Mouse (Mus musculus) hindbrain, embryonic 15.5 days (tissue): Measurements from ENCODE around the gene Kcnb1. TPM values are rescaled to one million over a fixed set of nuclear protein-coding genes. Genes with fewer than 3 reads are reported as not detected.

Experiments used
- ATAC-seq: fragments of 200-750 bp; cut with Nextera tagmentation; 2 replicates; pipeline ENCODE4 v1.8.0; 2017; ENCODE audit warnings: low read depth, moderate number of reproducible peaks, moderate TSS enrichment; ENCODE audit not compliant: low FRiP score
- H3K27ac ChIP-seq: fragments of 300-500 bp; sonication (generic); replicated peaks from 2 replicates; pipeline ENCODE4 v1.5.1; 2015; ENCODE audit warnings: mild to moderate bottlenecking, inconsistent platforms
- H3K27me3 ChIP-seq: fragments of 300-500 bp; sonication (generic); 2 replicates; pipeline ENCODE4 v1.6.1; 2015; ENCODE audit warnings: control low read depth, inconsistent platforms
- H3K36me3 ChIP-seq: fragments of 300-500 bp; sonication (generic); 2 replicates; pipeline ENCODE4 v1.6.1; 2015; ENCODE audit warnings: control low read depth, inconsistent platforms
- H3K4me1 ChIP-seq: fragments of 300-500 bp; sonication (generic); replicated peaks from 2 replicates; pipeline ENCODE4 v1.6.1; 2015; ENCODE audit warnings: control low read depth, inconsistent platforms
- H3K4me2 ChIP-seq: fragments of 300-500 bp; sonication (generic); 2 replicates; pipeline ENCODE4 v1.6.1; 2015; ENCODE audit warnings: moderate library complexity, mild to moderate bottlenecking, inconsistent platforms
- H3K4me3 ChIP-seq: fragments of 300-500 bp; sonication (generic); 2 replicates; pipeline ENCODE4 v1.5.1; 2015; ENCODE audit warnings: mild to moderate bottlenecking, inconsistent platforms
- H3K9ac ChIP-seq: fragments of 300-500 bp; sonication (generic); 2 replicates; pipeline ENCODE4 v1.6.1; 2015; ENCODE audit warnings: inconsistent platforms
- H3K9me3 ChIP-seq: fragments of 300-500 bp; sonication (generic); 2 replicates; pipeline ENCODE4 v1.6.1; 2016; ENCODE audit warnings: control low read depth, inconsistent platforms
- WGBS: fragments of 180-500 bp; shearing (Covaris S2); methylation state at CpG from one replicate; pipeline ENCODE4 v1.1.7; 2015; 5-methylcytosine and 5-hydroxymethylcytosine counted together
- polyA plus RNA-seq: library from polyadenylated mRNA; unstranded; fragments of >200 nt; fragmentation: Nextera tagmentation; extraction: Ambion mirVana; gene quantifications from 2 replicates; pipeline ENCODE4 v1.2.1, GENCODE M21; 2015

The Kcnb1 gene
- polyA plus RNA-seq, 1 experiment from 2014 or later: 3.4 TPM

DNA sequence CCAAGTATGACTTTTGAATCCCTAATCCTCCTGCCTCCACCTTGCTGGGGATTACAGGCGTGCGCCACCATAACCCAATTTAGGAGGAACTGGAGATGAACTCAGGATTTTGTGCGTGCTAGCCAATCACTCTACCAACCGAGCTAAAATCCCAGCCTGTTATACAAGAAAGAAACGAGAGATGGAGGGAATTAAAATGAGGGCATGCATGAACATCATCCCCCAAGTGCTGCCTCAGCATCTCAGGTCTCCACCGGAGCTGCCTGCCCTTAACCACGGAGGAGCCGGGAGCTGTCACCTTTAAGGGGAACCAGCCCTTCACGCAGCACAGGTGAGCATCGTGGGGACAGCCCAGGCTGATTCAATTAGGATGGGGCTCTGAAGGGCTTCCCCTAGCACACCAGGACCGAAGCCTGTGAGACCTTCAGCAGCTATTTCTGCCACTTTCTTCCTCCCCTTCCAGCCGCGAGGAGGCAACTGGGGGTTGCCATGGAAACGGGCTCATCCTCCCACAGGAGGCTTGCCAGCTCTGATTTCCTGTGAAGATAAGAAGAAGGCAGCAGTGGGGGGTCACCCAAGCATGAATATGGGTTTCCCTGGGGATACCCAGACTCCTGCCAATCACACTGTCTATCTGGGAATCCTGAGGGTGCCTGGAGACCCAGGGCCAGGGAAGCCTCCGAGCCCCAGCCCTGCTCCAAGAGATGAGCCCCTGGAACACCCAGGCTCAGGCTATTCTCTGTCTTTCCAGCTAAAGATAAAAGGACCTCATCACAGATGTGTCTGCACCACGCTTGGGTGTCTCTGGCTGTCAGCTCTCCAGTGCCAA lies 11.7 kb upstream of the Kcnb1 start:
- Histone ChIP-seq H3K4me3 (no peak overlapping the region), H3K27me3 (no peaks in the 10 kb centered on the region), H3K9ac (0 out of 2 replicates have a peak overlapping the region, but pooled peaks have one; percentile 9), H3K4me1 (peaks cover 22% of the 10 kb centered on the region), H3K27ac (peak overlapping the region; percentile 87), H3K36me3 (no peaks in the 10 kb centered on the region), H3K9me3 (no peaks in the 10 kb centered on the region), H3K4me2 (peak overlapping the region; percentile 51)
- 22% methylated on average over 16 of the region's 16 CpGs for WGBS
- ATAC-seq: peak; percentile 74

DNA sequence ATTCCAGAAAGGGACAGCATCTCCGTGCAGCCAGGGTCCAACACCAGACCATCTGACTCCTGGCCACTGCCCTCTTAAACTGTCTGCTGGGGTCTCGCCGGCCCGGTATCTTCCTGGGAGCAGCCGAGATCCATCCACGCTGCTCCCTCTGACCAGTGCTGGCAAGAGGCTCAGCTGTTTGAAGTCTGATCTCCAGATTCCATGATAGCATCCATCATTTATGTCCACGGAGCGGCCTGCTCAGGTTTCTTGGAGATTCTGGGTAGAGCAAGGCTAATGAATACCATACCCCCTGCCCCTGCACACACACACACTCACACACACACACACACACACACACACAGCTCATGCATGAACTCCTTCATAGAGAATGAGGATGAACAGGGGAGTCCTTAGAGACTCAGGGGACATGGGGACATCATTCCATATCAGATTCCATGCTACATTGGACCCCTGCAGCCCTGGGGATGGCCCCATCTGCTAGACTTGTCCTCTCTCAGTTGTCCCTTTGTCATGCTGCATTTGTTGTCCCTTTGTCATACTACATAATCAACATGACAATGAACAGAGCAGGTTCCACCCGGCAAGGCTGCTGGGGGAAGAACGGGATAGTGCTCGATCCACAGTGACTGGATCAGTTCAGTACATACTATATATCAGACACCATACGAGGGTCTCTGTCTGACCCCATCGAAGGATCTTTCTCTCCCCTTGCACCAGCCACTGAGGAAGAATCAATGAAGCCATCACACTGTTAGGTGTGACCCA lies 8.9 kb upstream of the Kcnb1 start:
- no peak for ATAC-seq
- Histone ChIP-seq H3K9me3 (no peaks in the 10 kb centered on the region), H3K27me3 (no peaks in the 10 kb centered on the region), H3K27ac (no peak overlapping the region), H3K9ac (no peak overlapping the region), H3K36me3 (no peaks in the 10 kb centered on the region), H3K4me1 (peaks cover 22% of the 10 kb centered on the region), H3K4me3 (no peak overlapping the region), H3K4me2 (no peak overlapping the region)
- 50% methylated on average over 13 of the region's 13 CpGs for WGBS

DNA sequence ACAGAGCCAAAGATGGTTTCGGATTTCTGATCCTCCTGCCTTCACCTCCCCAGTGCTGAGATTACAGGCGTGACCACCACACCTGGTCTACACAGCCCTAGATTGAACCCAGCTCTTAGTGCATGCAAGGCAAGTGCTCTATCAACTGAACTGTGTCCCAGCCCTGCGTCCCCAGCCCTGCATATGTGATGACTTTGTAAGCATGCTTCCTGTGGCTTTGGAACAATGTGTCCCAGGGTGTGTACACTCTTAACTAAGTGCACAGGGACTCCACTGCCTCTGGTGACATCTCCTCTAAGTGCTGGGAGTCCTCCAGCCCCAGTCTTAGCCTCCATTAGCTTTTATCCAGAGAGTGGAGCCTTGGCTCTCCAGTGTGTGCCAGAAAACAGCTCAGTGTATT lies 3.4 kb upstream of the Kcnb1 start:
- H3K36me3 ChIP-seq: no peaks in the 10 kb centered on the region
- no peak overlapping the region for H3K9ac ChIP-seq
- H3K4me2 ChIP-seq: no peak overlapping the region
- no peak overlapping the region for H3K4me3 ChIP-seq
- H3K27ac ChIP-seq: no peak overlapping the region
- H3K9me3 ChIP-seq: no peaks in the 10 kb centered on the region
- peaks cover 23% of the 10 kb centered on the region for H3K4me1 ChIP-seq
- H3K27me3 ChIP-seq: peaks cover 16% of the 10 kb centered on the region
- ATAC-seq: no peak
- WGBS: 86% methylated on average over 3 of the region's 3 CpGs

DNA sequence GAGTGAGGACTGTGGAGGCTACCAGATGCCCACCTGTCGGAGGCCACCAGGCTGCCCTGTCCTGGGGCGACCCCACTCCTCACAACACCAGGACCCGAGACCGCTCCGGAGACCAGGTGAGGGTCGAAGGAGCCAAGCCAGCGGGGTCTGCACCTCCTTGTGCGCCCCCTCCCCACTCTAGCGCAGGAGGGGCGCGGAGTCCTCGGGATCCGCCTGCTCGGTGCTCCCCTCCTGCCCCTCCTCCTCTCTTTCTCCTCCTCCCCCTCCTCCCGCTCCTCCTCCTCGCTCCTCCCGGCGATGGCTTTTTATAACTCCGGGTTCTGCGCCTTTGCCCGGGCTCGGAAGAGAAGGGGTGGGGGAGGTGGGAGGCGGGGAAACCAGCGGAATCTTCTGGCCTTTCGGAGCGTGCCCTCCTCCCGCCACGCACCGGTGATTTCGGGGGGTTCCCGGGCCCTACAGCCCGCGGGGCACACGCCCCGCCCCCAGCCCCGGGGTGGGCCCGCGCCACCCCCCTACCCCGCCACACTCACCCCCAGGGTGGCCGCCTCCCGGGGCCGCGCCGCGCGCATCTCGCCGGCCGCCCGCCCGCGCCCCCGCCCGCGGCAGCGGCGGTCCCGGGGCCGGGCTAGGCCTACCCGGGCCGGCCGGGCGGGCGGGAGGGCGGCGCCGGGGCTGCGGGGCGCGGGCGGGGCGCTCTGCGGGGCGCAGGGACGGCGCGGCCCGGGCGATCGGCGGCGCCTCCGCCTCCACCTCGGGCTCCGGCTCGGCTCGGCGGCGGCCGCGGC lies 472 bp downstream of the Kcnb1 start:
- 2% methylated on average over 38 of the region's 91 CpGs for WGBS
- H3K27me3 ChIP-seq: peaks cover 20% of the 10 kb centered on the region
- H3K9ac ChIP-seq: peak overlapping the region; percentile 60
- peak overlapping the region; percentile 63 for H3K4me3 ChIP-seq
- peak; percentile 59 for ATAC-seq
- H3K36me3 ChIP-seq: no peaks in the 10 kb centered on the region
- H3K4me1 ChIP-seq: peaks cover 47% of the 10 kb centered on the region
- H3K4me2 ChIP-seq: peak overlapping the region; percentile 72
- H3K27ac ChIP-seq: 0 out of 2 replicates have a peak overlapping the region, but pooled peaks have one; percentile 32
- no peaks in the 10 kb centered on the region for H3K9me3 ChIP-seq

DNA sequence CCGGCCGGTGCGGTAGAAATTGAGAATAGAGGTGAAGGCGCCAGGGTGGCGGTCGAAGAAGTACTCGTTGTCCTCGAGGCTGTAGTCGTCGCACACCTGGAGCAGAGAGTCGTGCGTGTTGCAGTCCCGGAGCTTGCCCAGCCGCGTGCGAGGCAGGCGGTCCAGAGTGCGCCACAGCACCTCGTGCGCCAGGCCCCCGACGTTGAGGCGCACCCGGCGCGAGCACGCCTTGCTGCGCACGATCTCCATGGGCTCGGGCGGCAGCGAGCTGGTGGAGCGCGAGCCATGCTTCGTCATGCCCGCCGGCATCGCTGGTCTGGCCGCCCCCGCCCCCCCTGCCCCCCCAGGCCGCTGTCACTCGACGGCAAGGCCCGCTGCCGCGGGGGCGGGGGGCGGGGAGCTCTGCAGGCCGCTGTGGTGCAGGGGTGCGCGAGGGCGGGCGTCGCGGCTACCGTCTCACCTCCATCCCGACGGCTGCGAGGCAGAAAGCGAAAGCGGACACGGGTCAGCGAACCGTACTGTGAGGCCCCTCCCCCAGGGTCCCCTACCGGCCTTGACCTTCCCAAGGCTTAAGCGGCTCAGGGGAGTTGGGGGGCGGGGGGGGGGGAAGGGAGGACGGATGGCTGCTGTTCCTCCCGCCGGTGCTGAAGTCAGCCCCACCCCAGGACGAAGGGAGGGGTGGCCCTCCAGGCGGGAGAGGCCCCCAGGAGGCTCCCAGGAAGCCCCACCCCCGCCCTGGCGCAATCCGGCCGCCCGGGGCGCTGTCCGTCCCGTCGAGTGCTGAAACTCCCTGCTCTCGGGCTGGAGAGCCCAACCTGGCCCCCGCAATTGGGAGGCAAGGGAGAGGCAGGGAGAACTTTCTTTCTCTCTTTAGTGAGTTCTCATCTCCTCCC lies 1.4 kb downstream of the Kcnb1 start:
- Histone ChIP-seq H3K4me2 (peak overlapping the region; percentile 72), H3K27me3 (peaks cover 20% of the 10 kb centered on the region), H3K4me3 (peak overlapping the region; percentile 63), H3K36me3 (0 out of 2 replicates have a peak, but pooled peaks cover under 1% of the 10 kb centered on the region), H3K9me3 (no peaks in the 10 kb centered on the region), H3K9ac (no peak overlapping the region), H3K4me1 (peaks cover 47% of the 10 kb centered on the region), H3K27ac (no peak overlapping the region)
- ATAC-seq: peak; percentile 16; the same call in 1 of the 2 replicates
- WGBS: 15% methylated on average over 71 of the region's 83 CpGs

DNA sequence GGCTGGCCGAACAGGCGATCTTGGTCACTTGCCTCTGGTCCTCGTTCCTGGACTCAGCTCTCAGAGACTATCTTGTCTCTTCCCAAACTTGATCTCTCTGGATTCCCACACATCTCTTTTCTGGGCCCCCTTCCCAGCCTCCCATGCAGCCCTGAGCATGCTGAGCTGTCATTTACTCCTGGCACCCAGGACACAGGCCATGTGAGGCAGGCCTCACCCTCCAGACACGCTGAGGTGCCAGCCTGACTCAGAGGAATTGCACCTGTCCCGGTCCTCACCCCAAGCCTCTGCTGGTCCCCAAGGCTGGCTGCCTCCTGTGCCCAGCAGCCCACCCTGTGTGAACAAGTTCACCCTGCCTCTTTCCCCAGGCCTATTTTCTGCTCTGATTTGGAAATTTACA lies 2.8 kb downstream of the Kcnb1 start:
- no peaks in the 10 kb centered on the region for H3K9me3 ChIP-seq
- H3K4me2 ChIP-seq: 0 out of 2 replicates have a peak overlapping the region, but pooled peaks have one; percentile 8
- WGBS: 80% methylated on average over 5 of the region's 5 CpGs
- H3K4me3 ChIP-seq: no peak overlapping the region
- H3K27me3 ChIP-seq: peaks cover 20% of the 10 kb centered on the region
- H3K4me1 ChIP-seq: peaks cover 47% of the 10 kb centered on the region
- H3K36me3 ChIP-seq: peaks cover 8% of the 10 kb centered on the region
- H3K27ac ChIP-seq: no peak overlapping the region
- no peak for ATAC-seq
- H3K9ac ChIP-seq: no peak overlapping the region

DNA sequence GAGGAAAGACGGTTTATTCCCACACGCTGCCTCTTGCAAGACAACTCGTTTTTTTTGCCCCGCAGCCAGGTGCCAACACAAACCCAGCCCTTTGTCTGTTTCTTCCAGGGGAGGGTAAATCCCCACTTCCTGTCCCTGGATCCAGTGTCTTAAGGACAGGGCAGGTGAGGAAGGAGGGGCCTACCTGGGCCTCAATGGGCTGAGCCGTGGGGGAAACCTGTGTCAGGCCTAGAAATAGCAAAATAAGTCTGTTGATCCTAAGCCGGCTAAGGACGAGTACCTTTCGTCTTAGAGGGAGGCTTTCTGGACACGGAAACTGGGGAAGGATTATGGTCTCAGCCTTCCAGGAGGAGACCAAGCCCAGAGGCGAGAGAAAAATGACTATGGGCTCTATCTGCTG lies 3.4 kb downstream of the Kcnb1 start:
- peaks cover 47% of the 10 kb centered on the region for H3K4me1 ChIP-seq
- 0 out of 2 replicates have a peak overlapping the region, but pooled peaks have one; percentile 8 for H3K4me2 ChIP-seq
- no peak for ATAC-seq
- no peaks in the 10 kb centered on the region for H3K9me3 ChIP-seq
- 62% methylated on average over 10 of the region's 10 CpGs for WGBS
- peaks cover 8% of the 10 kb centered on the region for H3K36me3 ChIP-seq
- H3K4me3 ChIP-seq: no peak overlapping the region
- no peak overlapping the region for H3K27ac ChIP-seq
- peaks cover 16% of the 10 kb centered on the region for H3K27me3 ChIP-seq
- H3K9ac ChIP-seq: 0 out of 2 replicates have a peak overlapping the region, but pooled peaks have one; percentile 4

DNA sequence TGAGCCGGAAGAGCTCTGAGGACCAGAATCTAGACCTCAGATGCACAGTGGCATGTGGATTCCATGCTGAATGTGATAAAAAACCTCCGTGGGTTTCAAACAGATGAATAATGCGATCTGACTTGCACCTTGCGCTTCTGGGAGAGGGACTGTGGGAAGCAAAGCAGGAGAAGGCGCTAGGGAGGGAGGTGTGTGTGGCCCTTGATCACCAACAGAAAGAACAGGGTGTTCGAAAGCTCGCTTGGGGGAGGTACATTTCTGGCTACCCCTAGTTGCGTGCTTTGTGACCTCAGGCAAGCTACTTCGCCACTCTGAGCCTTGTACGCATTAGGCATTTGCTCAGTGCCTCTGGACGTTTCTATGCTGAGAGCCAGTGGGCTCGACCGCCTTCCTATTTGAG lies 4.0 kb downstream of the Kcnb1 start:
- WGBS: 62% methylated on average over 13 of the region's 13 CpGs
- Histone ChIP-seq H3K27ac (no peak overlapping the region), H3K9ac (no peak overlapping the region), H3K27me3 (peaks cover 13% of the 10 kb centered on the region), H3K4me3 (no peak overlapping the region), H3K9me3 (no peaks in the 10 kb centered on the region), H3K4me1 (peaks cover 44% of the 10 kb centered on the region), H3K4me2 (no peak overlapping the region), H3K36me3 (peaks cover 8% of the 10 kb centered on the region)
- ATAC-seq: no peak

DNA sequence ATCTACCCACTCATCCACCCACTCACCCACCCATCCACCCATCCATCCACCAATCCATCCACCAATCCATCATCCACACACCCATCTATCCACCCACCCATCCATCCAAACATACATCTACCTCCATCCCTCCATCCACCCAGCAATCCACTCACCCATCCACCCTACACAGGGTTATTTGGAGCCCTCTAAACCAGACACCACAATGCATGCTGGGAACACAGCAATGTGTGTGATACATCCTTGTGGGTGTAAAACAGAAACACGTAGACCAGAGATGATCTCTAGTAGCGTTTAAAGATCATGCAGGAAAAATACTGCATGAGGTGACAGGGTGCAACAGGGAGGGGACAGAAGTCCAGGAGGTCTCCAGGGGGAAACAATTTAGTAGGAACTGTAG lies 4.5 kb downstream of the Kcnb1 start:
- no peak overlapping the region for H3K9ac ChIP-seq
- peaks cover 8% of the 10 kb centered on the region for H3K36me3 ChIP-seq
- H3K27ac ChIP-seq: no peak overlapping the region
- no peaks in the 10 kb centered on the region for H3K9me3 ChIP-seq
- no peak overlapping the region for H3K4me2 ChIP-seq
- no peak overlapping the region for H3K4me3 ChIP-seq
- 93% methylated on average over 2 of the region's 2 CpGs for WGBS
- peaks cover 13% of the 10 kb centered on the region for H3K27me3 ChIP-seq
- ATAC-seq: no peak
- H3K4me1 ChIP-seq: peaks cover 38% of the 10 kb centered on the region

DNA sequence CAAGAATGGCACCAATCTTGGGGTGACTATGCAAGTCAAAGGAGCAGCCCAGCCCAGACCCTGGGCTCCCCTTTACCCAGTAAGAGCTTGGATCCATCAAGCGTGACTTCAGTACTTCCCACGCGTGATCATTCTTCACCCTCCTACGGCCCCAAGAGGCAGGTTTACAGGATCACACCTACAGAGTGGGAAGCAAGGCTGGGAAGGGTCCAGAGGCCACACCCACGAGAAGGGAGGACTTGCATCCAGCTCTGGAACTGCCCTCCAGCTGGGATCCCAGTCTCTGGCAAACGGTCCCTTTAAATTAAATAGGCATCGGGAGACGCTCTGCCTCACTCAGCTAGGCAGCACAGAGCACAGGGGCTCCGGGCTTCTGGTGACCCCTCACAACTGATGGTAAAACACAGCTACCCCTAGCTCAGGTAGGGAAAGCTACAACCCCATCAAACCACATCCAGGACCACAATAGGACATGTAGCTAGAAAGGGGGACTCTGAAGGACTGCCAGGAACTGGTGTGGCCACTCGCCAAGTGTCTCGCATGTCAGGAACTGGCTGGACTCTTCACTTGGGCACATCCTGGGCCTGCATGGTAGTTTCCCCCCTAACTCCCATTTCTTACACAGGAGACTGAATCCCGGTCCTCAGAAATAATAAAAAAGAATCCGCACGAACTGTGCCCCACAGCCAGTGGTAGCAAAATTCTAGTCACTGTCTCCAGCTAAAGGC lies 8.1 kb downstream of the Kcnb1 start:
- Histone ChIP-seq H3K9ac (no peak overlapping the region), H3K27me3 (no peaks in the 10 kb centered on the region), H3K36me3 (peaks cover 8% of the 10 kb centered on the region), H3K4me2 (no peak overlapping the region), H3K9me3 (no peaks in the 10 kb centered on the region), H3K4me3 (no peak overlapping the region), H3K27ac (no peak overlapping the region), H3K4me1 (peaks cover 15% of the 10 kb centered on the region)
- WGBS: 88% methylated on average over 14 of the region's 14 CpGs
- no peak for ATAC-seq
